Mouse (Mus musculus) liver, adult 2 months (tissue): ENCODE results near the gene Ppp3ca.

ENCODE experiments used
- CTCF ChIP-seq: fragments of 200-500 bp; IDR thresholded peaks from 2 replicates; pipeline ENCODE4 v1.5.1; 2011; ENCODE audit warnings: low read depth, low read length, control low read depth
- POLR2A ChIP-seq: fragments of 200-500 bp; IDR thresholded peaks from 2 replicates; pipeline ENCODE4 v1.6.1; 2011; ENCODE audit warnings: low read length, control low read depth; ENCODE audit not compliant: insufficient read depth; ENCODE audit errors: extremely low read depth

DNA sequence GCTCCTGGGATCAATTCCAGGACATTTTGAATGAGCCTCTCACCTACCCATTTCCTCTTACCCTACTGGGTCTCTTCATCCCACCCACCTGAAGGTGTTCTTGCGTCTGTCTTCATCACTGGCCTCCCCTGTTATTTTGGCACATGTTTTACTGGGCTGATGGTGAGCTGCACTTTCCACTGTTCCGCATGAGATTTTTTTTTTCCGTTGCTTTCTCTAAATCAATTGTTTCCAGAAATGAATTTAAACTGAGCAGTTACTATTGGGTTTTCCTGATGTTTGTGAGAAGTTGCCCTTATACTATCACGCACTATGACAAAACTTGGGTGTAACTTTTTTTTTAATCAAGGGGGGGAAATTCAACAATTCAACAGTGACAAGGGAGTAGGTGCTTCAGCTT, 106.6 kb downstream of the Ppp3ca start:
- TF ChIP-seq CTCF (no peak), POLR2A (no peak)
